Mouse (Mus musculus) cerebellum, adult 11-12 months (tissue): ENCODE data around the gene Mettl4.
"Not testable (repeated sequence)": the region's sequence is repeated elsewhere in the genome, so short reads cannot be mapped to it uniquely, and the experiment has no call there.

Experiments used
- DNase-seq: peaks from one replicate; pipeline ENCODE4 v3.0.0; 2022

Gene Mettl4

GRCm38 (mm10) chr17:94749466-94750135 lies at the start of gene Mettl4:
Mettl4 (minus strand) TSS chr17:94750019.
- DNase-seq: peak; percentile 94

GRCm38 (mm10) chr17:94778871-94779482 lies 29.2 kb upstream of the Mettl4 start:
- no peak for DNase-seq

- no peak for DNase-seq
These were observed 18.7 kb upstream of the Mettl4 start for GRCm38 (mm10) chr17:94768491-94768890.

GRCm38 (mm10) chr17:94764711-94765110 lies 14.9 kb upstream of the Mettl4 start:
- no peak for DNase-seq

- no peak for DNase-seq
These were observed 14.2 kb upstream of the Mettl4 start for GRCm38 (mm10) chr17:94764011-94764410.

GRCm38 (mm10) chr17:94762405-94762804 lies 12.6 kb upstream of the Mettl4 start:
- DNase-seq: no peak

GRCm38 (mm10) chr17:94750136-94750729 lies 414 bp upstream of the Mettl4 start:
- no peak for DNase-seq

GRCm38 (mm10) chr17:94738173-94738572 lies 11.6 kb downstream of the Mettl4 start:
- no peak for DNase-seq

GRCm38 (mm10) chr17:94735885-94736284 lies 13.9 kb downstream of the Mettl4 start:
- DNase-seq: no peak

- no peak for DNase-seq
These were observed 14.4 kb downstream of the Mettl4 start for GRCm38 (mm10) chr17:94735437-94735836.

- not testable (repeated sequence) for DNase-seq
These were observed 19.4 kb downstream of the Mettl4 start for GRCm38 (mm10) chr17:94730416-94730815.

GRCm38 (mm10) chr17:94726750-94727149 lies 23.1 kb downstream of the Mettl4 start:
- no peak for DNase-seq

- DNase-seq: no peak
These were observed 76.1 kb downstream of the Mettl4 start for GRCm38 (mm10) chr17:94673515-94674317.
